Mouse (Mus musculus) embryonic facial prominence, embryonic 14.5 days (tissue): Measurements from ENCODE around the gene Kcnc3. TPM values are rescaled to one million over a fixed set of nuclear protein-coding genes. Genes with fewer than 3 reads are reported as not detected.

Source experiments
- ATAC-seq: fragments of 200-750 bp; cut with Nextera tagmentation; 2 replicates; pipeline ENCODE4 v1.8.0; 2017; ENCODE audit warnings: low read depth, moderate number of reproducible peaks, moderate TSS enrichment
- DNase-seq: peaks from one replicate; pipeline ENCODE4 v3.0.0-alpha.2; 2015; ENCODE audit warnings: low spot score
- H3K27ac ChIP-seq: fragments of 300-500 bp; sonication (generic); replicated peaks from 2 replicates; pipeline ENCODE4 v1.5.1; 2014; ENCODE audit warnings: low read depth, mild to moderate bottlenecking, low read length, moderate library complexity
- H3K27me3 ChIP-seq: fragments of 300-500 bp; sonication (generic); replicated peaks from 2 replicates; pipeline ENCODE4 v1.6.1; 2014; ENCODE audit warnings: low read length; ENCODE audit not compliant: control insufficient read depth, insufficient read depth
- H3K36me3 ChIP-seq: fragments of 300-500 bp; sonication (generic); 2 replicates; pipeline ENCODE4 v1.6.1; 2014; ENCODE audit warnings: low read length, mixed read lengths; ENCODE audit not compliant: control insufficient read depth, insufficient read depth
- H3K4me1 ChIP-seq: fragments of 300-500 bp; sonication (generic); 2 replicates; pipeline ENCODE4 v1.6.1; 2014; ENCODE audit warnings: antibody characterized with exemption, low read length; ENCODE audit not compliant: control insufficient read depth, insufficient read depth
- H3K4me2 ChIP-seq: fragments of 300-500 bp; sonication (generic); 2 replicates; pipeline ENCODE4 v1.6.1; 2014; ENCODE audit warnings: low read depth, mild to moderate bottlenecking, low read length, moderate library complexity, mixed read lengths
- H3K4me3 ChIP-seq: fragments of 300-500 bp; sonication (generic); 2 replicates; pipeline ENCODE4 v1.5.1; 2014; ENCODE audit warnings: low read depth, mild to moderate bottlenecking, low read length
- H3K9ac ChIP-seq: fragments of 300-500 bp; sonication (generic); 2 replicates; pipeline ENCODE4 v1.6.1; 2014; ENCODE audit warnings: low read depth, mild to moderate bottlenecking, low read length, moderate library complexity, mixed read lengths
- H3K9me3 ChIP-seq: fragments of 300-500 bp; sonication (generic); 2 replicates; pipeline ENCODE4 v1.6.1; 2016; ENCODE audit warnings: low read length; ENCODE audit not compliant: control insufficient read depth
- whole genome bisulfite sequencing: fragments of 180-500 bp; shearing (Covaris S2); extraction: QIAGEN DNeasy Blood & Tissue Kit; methylation state at CpG from one replicate; pipeline ENCODE4 v1.1.7; 2014; 5-methylcytosine and 5-hydroxymethylcytosine counted together
- polyA plus RNA-seq: library from polyadenylated mRNA; unstranded; fragments of >200 nt; fragmentation: Nextera tagmentation; extraction: Ambion mirVana; gene quantifications from 2 replicates; pipeline ENCODE4 v1.2.1, GENCODE M21; 2014

Gene Kcnc3
- polyA plus RNA-seq, 1 experiment from 2014 or later = 0.49 TPM

GRCm38 (mm10) chr7:44604619-44605018 is 14.2 kb downstream of the Kcnc3 start:
- WGBS = 3% methylated on average over 6 of the region's 8 CpGs
- Histone ChIP-seq H3K4me3 (peak overlapping the region; percentile 34), H3K4me1 (peaks cover 11% of the 10 kb centered on the region), H3K36me3 (no peaks in the 10 kb centered on the region), H3K27me3 (peaks cover 59% of the 10 kb centered on the region), H3K9me3 (no peaks in the 10 kb centered on the region), H3K4me2 (peak overlapping the region; percentile 55), H3K27ac (no peak overlapping the region; the same call in 1 of the 2 replicates), H3K9ac (no peak overlapping the region)
- ATAC-seq = no peak
- no peak for DNase-seq

- no peak overlapping the region for H3K9ac ChIP-seq
- no peak for DNase-seq
- no peak overlapping the region for H3K4me3 ChIP-seq
- no peaks in the 10 kb centered on the region for H3K9me3 ChIP-seq
- H3K4me2 ChIP-seq = no peak overlapping the region
- H3K4me1 ChIP-seq = peaks cover 11% of the 10 kb centered on the region
- H3K27me3 ChIP-seq = peaks cover 59% of the 10 kb centered on the region
- WGBS = 37% methylated on average over 7 of the region's 7 CpGs
- ATAC-seq = no peak
- H3K36me3 ChIP-seq = no peaks in the 10 kb centered on the region
- no peak overlapping the region for H3K27ac ChIP-seq
Measured at GRCm38 (mm10) chr7:44605436-44605835, 15.0 kb downstream of the Kcnc3 start.

DNA sequence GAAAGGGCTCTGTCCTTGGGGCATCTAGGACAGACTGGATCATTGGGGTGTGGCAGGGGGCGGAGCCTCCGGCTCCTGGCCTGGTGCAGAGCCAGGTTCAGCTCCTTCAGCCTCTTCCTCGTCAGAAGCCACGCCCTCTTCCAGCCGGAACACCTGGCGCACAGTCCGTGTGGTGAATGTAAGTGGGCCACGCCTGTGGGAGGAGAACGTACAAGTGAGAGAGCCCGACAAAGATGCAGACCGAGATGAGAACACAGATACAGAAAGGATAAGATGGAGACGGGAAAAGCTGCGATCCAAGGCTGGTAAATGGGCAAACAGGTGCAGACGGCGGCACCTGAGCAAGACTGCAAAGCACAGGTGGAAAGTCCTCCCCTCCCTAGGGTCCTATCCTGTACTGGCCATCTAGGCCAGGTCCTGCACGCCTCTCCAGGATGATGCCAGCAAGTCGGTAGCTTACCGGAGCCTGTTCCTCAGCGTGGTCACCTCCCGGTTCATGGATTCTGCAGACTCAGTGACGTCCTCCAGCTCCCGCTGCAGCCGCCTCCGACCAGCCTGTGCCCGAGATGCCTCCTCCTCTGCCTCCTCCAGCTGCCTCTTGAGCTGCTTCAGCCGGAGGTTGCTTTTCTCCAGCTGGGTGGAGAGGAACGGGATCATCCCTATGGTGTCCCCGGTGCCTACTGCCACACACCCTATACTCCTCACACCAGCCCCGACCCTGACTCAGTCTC is 15.9 kb downstream of the Kcnc3 start:
- Histone ChIP-seq H3K36me3 (no peaks in the 10 kb centered on the region), H3K9me3 (no peaks in the 10 kb centered on the region), H3K9ac (no peak overlapping the region), H3K4me2 (no peak overlapping the region), H3K27ac (no peak overlapping the region), H3K4me1 (peaks cover 11% of the 10 kb centered on the region), H3K27me3 (peaks cover 56% of the 10 kb centered on the region), H3K4me3 (no peak overlapping the region)
- WGBS = 11% methylated on average over 29 of the region's 29 CpGs
- ATAC-seq (no peak), DNase-seq (peak; percentile 56)

GRCm38 (mm10) chr7:44612192-44612591 is 21.7 kb downstream of the Kcnc3 start:
- 77% methylated on average over 7 of the region's 7 CpGs for WGBS
- Histone ChIP-seq H3K4me1 (no peaks in the 10 kb centered on the region), H3K36me3 (no peaks in the 10 kb centered on the region), H3K27ac (no peak overlapping the region), H3K27me3 (peaks cover 7% of the 10 kb centered on the region; the same call in 1 of the 2 replicates), H3K9me3 (no peaks in the 10 kb centered on the region), H3K4me3 (no peak overlapping the region), H3K9ac (no peak overlapping the region), H3K4me2 (no peak overlapping the region)
- ATAC-seq (no peak), DNase-seq (no peak)

DNA sequence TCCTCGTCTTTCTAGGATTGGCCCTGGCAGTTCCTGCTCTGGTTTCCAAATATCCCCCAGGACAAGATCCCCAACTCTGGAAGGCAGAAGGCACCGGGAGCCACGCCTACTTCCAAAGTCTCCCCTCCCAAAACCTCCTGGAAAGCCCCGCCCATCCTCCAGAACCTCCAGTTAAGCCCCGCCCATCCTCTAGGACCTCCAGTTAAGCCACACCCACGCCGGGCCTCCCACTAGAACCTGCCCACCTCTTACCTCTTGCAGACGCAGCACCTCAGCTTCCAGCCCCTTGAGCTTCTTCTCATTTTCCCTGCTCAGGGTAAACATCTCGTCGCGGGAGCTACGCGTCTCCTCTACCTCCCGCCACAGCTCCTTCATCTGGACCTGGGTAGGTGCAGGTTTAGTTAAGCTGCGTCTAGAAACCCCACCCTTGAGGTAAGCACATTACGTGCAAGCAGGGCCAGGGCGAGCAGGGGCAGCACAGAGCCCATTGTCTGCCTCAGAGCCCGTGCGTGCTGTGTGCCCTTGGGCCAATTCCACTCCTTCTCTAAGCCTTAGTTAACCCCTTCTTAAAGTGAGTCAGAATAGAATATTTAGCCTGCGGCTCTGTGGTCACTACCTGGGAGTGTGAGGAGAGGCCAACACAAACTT is 23.7 kb downstream of the Kcnc3 start:
- H3K27me3 ChIP-seq = peaks cover 7% of the 10 kb centered on the region; the same call in 1 of the 2 replicates
- H3K9ac ChIP-seq = no peak overlapping the region
- H3K36me3 ChIP-seq = no peaks in the 10 kb centered on the region
- no peak overlapping the region for H3K27ac ChIP-seq
- ATAC-seq (no peak), DNase-seq (peak; percentile 35)
- no peak overlapping the region for H3K4me2 ChIP-seq
- no peaks in the 10 kb centered on the region for H3K9me3 ChIP-seq
- H3K4me1 ChIP-seq = no peaks in the 10 kb centered on the region
- no peak overlapping the region for H3K4me3 ChIP-seq
- 5% methylated on average over 20 of the region's 20 CpGs for WGBS

DNA sequence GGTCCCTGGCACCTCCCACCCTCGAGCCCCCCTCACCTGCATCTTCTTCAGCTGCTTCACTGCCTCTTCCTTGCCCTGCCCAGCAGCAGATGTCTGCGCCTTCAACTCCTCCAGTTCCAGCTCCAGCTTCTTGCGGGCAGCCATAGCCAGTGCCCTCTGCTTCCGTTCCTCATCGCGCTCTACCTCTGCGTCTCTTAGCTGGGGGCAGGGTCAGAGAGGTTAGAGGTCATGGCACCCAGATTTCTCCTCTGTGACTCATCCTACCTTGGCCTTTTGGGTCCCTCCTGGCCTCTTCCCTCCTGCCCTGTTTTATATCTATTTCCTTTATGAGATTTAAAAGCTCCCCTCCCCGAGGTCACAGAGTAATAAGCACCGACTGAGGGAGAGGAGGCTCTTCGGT is 24.8 kb downstream of the Kcnc3 start:
- Histone ChIP-seq H3K27me3 (peaks cover 7% of the 10 kb centered on the region; the same call in 1 of the 2 replicates), H3K9ac (no peak overlapping the region), H3K27ac (no peak overlapping the region), H3K4me3 (no peak overlapping the region), H3K4me1 (no peaks in the 10 kb centered on the region), H3K4me2 (no peak overlapping the region), H3K9me3 (no peaks in the 10 kb centered on the region), H3K36me3 (no peaks in the 10 kb centered on the region)
- no peak for DNase-seq
- 12% methylated on average over 8 of the region's 10 CpGs for WGBS
- ATAC-seq = no peak

- ATAC-seq (no peak), DNase-seq (no peak)
- no peaks in the 10 kb centered on the region for H3K9me3 ChIP-seq
- H3K4me2 ChIP-seq = no peak overlapping the region
- H3K27me3 ChIP-seq = peaks cover 7% of the 10 kb centered on the region; the same call in 1 of the 2 replicates
- no peak overlapping the region for H3K27ac ChIP-seq
- H3K4me1 ChIP-seq = no peaks in the 10 kb centered on the region
- WGBS = 77% methylated on average over 14 of the region's 14 CpGs
- no peaks in the 10 kb centered on the region for H3K36me3 ChIP-seq
- H3K9ac ChIP-seq = no peak overlapping the region
- H3K4me3 ChIP-seq = no peak overlapping the region
Measured at GRCm38 (mm10) chr7:44615987-44616386, 25.5 kb downstream of the Kcnc3 start.

DNA sequence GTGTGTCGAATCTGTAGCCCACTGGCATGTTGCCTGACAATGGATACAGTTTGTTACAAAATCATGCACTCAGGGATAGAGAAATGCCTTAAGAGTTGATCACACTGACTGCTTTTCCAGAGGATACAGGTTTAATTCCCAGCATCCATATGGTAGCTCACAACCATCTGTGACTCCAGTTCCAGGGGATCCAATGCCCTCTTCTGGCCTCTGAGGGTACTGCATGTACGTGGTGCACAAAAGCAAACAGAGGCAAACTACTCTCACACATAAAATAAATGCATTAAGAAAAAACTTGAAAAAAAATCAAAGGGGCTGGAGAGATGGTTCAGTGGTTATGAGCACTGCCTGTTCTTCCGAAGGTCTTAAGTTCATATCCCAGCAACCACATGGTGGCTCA is 26.6 kb downstream of the Kcnc3 start:
- H3K4me1 ChIP-seq = no peaks in the 10 kb centered on the region
- H3K27ac ChIP-seq = no peak overlapping the region
- no peak overlapping the region for H3K9ac ChIP-seq
- H3K4me2 ChIP-seq = no peak overlapping the region
- H3K36me3 ChIP-seq = no peaks in the 10 kb centered on the region
- ATAC-seq = no peak
- H3K27me3 ChIP-seq = peaks cover 7% of the 10 kb centered on the region; the same call in 1 of the 2 replicates
- H3K4me3 ChIP-seq = no peak overlapping the region
- no peak for DNase-seq
- no peaks in the 10 kb centered on the region for H3K9me3 ChIP-seq
- 83% methylated on average over 3 of the region's 3 CpGs for WGBS
